Mouse (Mus musculus): ENCODE measurements around the gene Sparcl1.

- TF ChIP-seq CTCF (conservative IDR thresholded peaks at IDR 0.05; ENCODE audit: low read length) (peak; percentile 32), POU5F1 (IDR thresholded peaks at IDR 0.05; ENCODE audit: borderline replicate concordance, low read length) (no peak)
These were observed 60.6 kb downstream of the Sparcl1 start for GRCm38 (mm10) chr5:104052956-104053355.

Data from E14TG2a.4 (cell line).